In genomic region chr4:133103525-133104193, GRCm38 (mm10) we compare ENCODE assay signal across 9 mouse cellular contexts. TPM values are rescaled to one million over a fixed set of nuclear protein-coding genes. Genes with fewer than 3 reads are reported as not detected.
DNase-seq lines count a peak whose midpoint lies in the region; ATAC-seq and TF ChIP-seq lines count a peak whose summit lies in the region.
"Had no signal": no experiment of that assay in that cellular context is flagged by ENCODE, and none has a peak within 500 bp of the region (broad histone marks: within the 10 kb centered on the region; RNA-seq: fewer than 3 reads in every experiment).

No protein-coding gene starts in this region.

- no peak for TF ChIP-seq CTCF in stomach, postnatal 0 days (IDR thresholded peaks at IDR 0.05; ENCODE audit: low read depth)

- H3K4me1 ChIP-seq in limb, embryonic 11.5 days (ENCODE audit: control insufficient read depth, insufficient read depth, low read length), result peaks cover 26% of the 10 kb centered on the region
- no peaks in the 10 kb centered on the region; the same call in 1 of the 2 replicates for H3K4me1 ChIP-seq in stomach, postnatal 0 days (replicated peaks; ENCODE audit: control insufficient read depth, insufficient read depth)

- no peaks in the 10 kb centered on the region for H3K27me3 ChIP-seq in limb, embryonic 11.5 days (ENCODE audit: control insufficient read depth, insufficient read depth, low read length)
- no peaks in the 10 kb centered on the region for H3K27me3 ChIP-seq in stomach, postnatal 0 days (ENCODE audit: control insufficient read depth, insufficient read depth, low read length)
- H3K27me3 ChIP-seq: neural tube, embryonic 12.5 days had no signal

- TF ChIP-seq EP300 in stomach, postnatal 0 days (optimal IDR thresholded peaks at IDR 0.05), result no peak

- no peak overlapping the region for H3K4me3 ChIP-seq in limb, embryonic 11.5 days (ENCODE audit: low read depth, low read length)
- no peak overlapping the region for H3K4me3 ChIP-seq in stomach, postnatal 0 days (ENCODE audit: low read depth, low read length)
- H3K4me3 ChIP-seq: neural tube, embryonic 12.5 days had no signal

- H3K4me2 ChIP-seq in limb, embryonic 11.5 days (ENCODE audit: low read depth, severe bottlenecking), result 0 out of 2 replicates have a peak overlapping the region, but pooled peaks have one; percentile 2
- H3K4me2 ChIP-seq in stomach, postnatal 0 days (replicated peaks; ENCODE audit: low read depth), result peak overlapping the region; percentile 20; the same call in 1 of the 2 replicates
- H3K4me2 ChIP-seq: neural tube, embryonic 12.5 days had no signal

- H3K36me3 ChIP-seq in limb, embryonic 11.5 days (ENCODE audit: control insufficient read depth, insufficient read depth, low read length), result no peaks in the 10 kb centered on the region
- H3K36me3 ChIP-seq in stomach, postnatal 0 days (ENCODE audit: control insufficient read depth, insufficient read depth, low read length), result no peaks in the 10 kb centered on the region
- H3K36me3 ChIP-seq: neural tube, embryonic 12.5 days had no signal

- 0 out of 2 replicates have a peak overlapping the region, but pooled peaks have one; percentile 18 for H3K27ac ChIP-seq in limb, embryonic 11.5 days (replicated peaks; ENCODE audit: low read depth, low read length)
- peak overlapping the region; percentile 92 for H3K27ac ChIP-seq in stomach, postnatal 0 days (replicated peaks)
- H3K27ac ChIP-seq: neural tube, embryonic 12.5 days had no signal

- ATAC-seq in limb, embryonic 11.5 days (ENCODE audit: insufficient number of reproducible peaks, low FRiP score, low TSS enrichment, low read depth), result no peak; the same call in 1 of the 2 replicates
- peak; percentile 89 for ATAC-seq in stomach, postnatal 0 days (ENCODE audit: low FRiP score, low TSS enrichment)

- H3K9me3 ChIP-seq in limb, embryonic 11.5 days (ENCODE audit: control insufficient read depth, low read length), result no peaks in the 10 kb centered on the region
- no peaks in the 10 kb centered on the region for H3K9me3 ChIP-seq in stomach, postnatal 0 days (ENCODE audit: control insufficient read depth, low read length)
- H3K9me3 ChIP-seq: neural tube, embryonic 12.5 days had no signal

- DNase-seq in adrenal gland, postnatal 14 days, result peak; percentile 4
- no peak for DNase-seq in adrenal gland, adult (ENCODE audit: inconsistent age in 2 of 2, low spot score in 1 of 2)
- peak; percentile 24 for DNase-seq in retina, postnatal 1 day
- DNase-seq in retina, embryonic 14.5 days (ENCODE audit: low spot score), result no peak
- DNase-seq in limb, embryonic 11.5 days (ENCODE audit: low spot score), result peak; percentile 39
- DNase-seq in stomach, postnatal 0 days (ENCODE audit: low spot score), result peak; percentile 89
- no peak for DNase-seq in right cerebral cortex, postnatal 36 days (ENCODE audit: low spot score in 2 of 2)
- no peak for DNase-seq in urinary bladder, postnatal 10 days (ENCODE audit: low spot score)

- no peak overlapping the region for H3K9ac ChIP-seq in limb, embryonic 11.5 days (ENCODE audit: low read length)
- peak overlapping the region; percentile 43; the same call in 1 of the 2 replicates for H3K9ac ChIP-seq in stomach, postnatal 0 days (ENCODE audit: low read length)
- H3K9ac ChIP-seq: neural tube, embryonic 12.5 days had no signal

- WGBS in limb, embryonic 11.5 days, result 27% methylated on average over 15 of the region's 16 CpGs
- 20% methylated on average over 15 of the region's 16 CpGs for WGBS in stomach, postnatal 0 days

RNA-seq across cellular contexts. Expression of gene Wasf2, which starts 26.6 kb away (rescaled TPM):
- 117 and 150 TPM in 2 replicates for total RNA-seq in adrenal gland, postnatal 14 days (2021)
- polyA plus RNA-seq in limb, embryonic 11.5 days (2014; fragmentation: Nextera tagmentation; extraction: Ambion mirVana), result 54.7 and 63.6 TPM in 2 replicates
- polyA plus RNA-seq in stomach, postnatal 0 days (2015; fragmentation: Nextera tagmentation; extraction: Ambion mirVana), result 71.4 and 84.2 TPM in 2 replicates

Comparison
In these comparisons a context has a peak if more than half of its experiments do, and no peak if none do; other contexts are left out.
1. DNase-seq: peak in adrenal gland, postnatal 14 days (single experiment), retina, postnatal 1 day (single experiment), limb, embryonic 11.5 days (single experiment) and stomach, postnatal 0 days (single experiment); none in adrenal gland, adult (0 of 2), retina, embryonic 14.5 days (single experiment), right cerebral cortex, postnatal 36 days (0 of 2) and urinary bladder, postnatal 10 days (single experiment).